Mouse (Mus musculus): ENCODE results near the gene Pla2g15.

GRCm38 (mm10) chr8:106150653-106151000 lies 428 bp downstream of the Pla2g15 start:
- TF ChIP-seq CTCF (IDR thresholded peaks at IDR 0.05; ENCODE audit: low read depth) (no peak), EP300 (IDR thresholded peaks at IDR 0.05; ENCODE audit: low read depth) (no peak)
